Mouse (Mus musculus): Measurements from ENCODE around the gene Myl9. TPM values are rescaled to one million over a fixed set of nuclear protein-coding genes. Genes with fewer than 3 reads are reported as not detected.

Myl9 gene
- total RNA-seq, 2 experiments from 2014 or later: 391 to 523 TPM

DNA sequence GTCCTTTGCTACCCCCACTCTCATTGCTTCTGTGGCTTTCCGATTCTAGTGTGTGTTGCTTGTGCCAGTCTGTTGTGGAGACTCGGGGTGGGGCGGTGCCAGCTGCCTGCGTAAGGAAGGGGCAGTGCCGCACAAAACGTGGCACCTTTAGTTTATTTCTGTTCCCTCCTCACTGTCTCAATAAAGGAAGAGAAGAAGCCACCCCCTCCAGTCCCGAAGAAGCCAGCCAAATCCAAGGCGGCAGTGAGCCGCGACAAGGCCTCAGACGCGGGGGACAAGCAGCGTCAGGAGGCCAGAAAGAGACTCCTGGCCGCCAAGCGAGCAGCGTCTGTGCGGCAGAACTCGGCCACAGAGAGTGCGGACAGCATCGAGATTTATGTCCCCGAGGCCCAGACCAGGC is 12.7 kb upstream of the Myl9 start:
- intact Hi-C loops (cut with DNase I): loop anchor here (5.0 kb wide), 1 partner anchor 40 kb away; no protein-coding TSS in a partner anchor

DNA sequence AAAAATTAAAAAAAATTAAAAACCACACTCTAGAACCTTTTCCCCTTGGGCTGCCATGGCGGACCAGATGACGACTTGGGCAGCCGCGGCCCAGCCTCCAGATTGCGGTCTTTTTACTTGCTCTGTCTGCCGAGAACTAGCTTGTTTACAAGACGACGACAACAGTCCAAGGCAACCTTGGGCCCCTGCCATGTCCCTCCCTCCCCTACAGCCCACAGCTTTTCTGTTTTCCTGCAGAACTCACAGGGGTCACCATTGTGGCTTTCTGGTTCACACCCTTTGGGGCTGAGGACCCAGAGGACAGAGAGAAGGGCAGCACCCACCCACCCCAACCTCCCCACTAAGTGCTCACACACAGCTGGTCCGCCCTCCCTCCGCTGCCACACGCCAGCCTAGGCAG is 12.1 kb upstream of the Myl9 start:
- intact Hi-C loops (cut with DNase I): loop anchor here (5.0 kb wide), 1 partner anchor 41 kb away; no protein-coding TSS in a partner anchor

More for the DNA sequence above, 12.7 kb upstream of the Myl9 start:
- DNase-seq: no peak

DNA sequence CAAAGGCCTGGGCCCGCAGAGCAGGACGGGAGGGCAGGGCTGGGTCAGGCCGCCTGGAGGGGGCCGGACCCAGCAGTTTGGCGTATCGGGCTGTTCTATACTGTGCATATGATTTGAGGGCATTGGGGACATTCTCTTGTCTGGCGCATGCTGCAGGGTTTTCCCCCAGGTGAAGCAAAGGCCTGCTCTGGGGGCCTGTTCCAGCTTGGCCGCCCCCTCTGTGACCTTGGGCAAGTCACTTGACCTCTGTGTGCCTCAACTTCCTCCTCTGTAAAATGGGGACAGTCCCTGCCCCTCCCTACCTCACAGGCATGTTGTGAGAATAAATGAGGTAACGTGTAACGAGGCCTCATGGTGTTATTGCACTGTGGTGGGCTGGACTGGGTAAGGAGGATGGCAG is 11.2 kb upstream of the Myl9 start:
- no peak for DNase-seq
- intact Hi-C loops (cut with DNase I): loop anchor here (5.0 kb wide), 1 partner anchor 42 kb away; no protein-coding TSS in a partner anchor

More for the DNA sequence above, 12.1 kb upstream of the Myl9 start:
- DNase-seq: peak; percentile 61 to 66

DNA sequence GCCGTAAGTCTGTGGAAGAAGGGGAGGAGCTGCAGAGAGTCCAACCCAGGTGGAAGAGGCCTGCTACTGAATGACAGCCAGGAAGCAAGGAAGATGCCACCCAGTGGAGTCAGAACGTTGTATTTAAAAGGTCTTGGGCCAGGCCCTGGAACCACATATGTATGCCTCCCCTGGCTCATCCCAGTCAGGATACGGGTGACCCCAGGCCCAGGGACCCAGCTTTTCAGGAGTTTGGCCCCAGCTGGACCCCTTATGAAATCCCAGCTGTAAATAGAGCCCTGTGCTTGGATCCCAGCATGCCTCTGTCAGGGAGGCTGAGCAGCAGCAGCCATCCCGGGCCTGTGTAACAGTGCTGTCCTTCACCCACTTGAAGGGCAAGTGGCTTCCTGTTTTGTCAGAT is 10.5 kb upstream of the Myl9 start:
- DNase-seq: no peak
- intact Hi-C loops (cut with DNase I): loop anchor here (5.0 kb wide), 1 partner anchor 42 kb away; no protein-coding TSS in a partner anchor

DNA sequence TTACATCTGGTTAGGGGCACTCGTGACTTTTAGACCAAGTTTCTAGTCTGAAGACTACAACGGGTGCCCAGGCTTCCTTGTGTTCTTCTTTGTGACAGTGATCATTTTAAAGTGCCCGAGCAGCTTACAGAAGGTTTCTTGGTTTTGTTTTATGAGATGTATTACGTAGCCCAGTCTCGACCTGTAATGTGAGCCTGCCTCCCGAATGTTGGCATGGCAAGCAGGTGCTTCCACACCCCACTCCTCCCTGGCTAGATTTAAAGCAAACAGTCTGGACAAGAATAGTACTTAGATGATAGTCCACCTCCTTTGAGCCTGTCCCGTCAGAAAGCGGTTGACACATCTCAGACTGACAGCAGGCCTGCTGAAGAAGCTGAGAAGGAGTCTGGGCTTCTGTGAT is 9.6 kb upstream of the Myl9 start:
- intact Hi-C loops (cut with DNase I): no loop called here
- DNase-seq: no peak

DNA sequence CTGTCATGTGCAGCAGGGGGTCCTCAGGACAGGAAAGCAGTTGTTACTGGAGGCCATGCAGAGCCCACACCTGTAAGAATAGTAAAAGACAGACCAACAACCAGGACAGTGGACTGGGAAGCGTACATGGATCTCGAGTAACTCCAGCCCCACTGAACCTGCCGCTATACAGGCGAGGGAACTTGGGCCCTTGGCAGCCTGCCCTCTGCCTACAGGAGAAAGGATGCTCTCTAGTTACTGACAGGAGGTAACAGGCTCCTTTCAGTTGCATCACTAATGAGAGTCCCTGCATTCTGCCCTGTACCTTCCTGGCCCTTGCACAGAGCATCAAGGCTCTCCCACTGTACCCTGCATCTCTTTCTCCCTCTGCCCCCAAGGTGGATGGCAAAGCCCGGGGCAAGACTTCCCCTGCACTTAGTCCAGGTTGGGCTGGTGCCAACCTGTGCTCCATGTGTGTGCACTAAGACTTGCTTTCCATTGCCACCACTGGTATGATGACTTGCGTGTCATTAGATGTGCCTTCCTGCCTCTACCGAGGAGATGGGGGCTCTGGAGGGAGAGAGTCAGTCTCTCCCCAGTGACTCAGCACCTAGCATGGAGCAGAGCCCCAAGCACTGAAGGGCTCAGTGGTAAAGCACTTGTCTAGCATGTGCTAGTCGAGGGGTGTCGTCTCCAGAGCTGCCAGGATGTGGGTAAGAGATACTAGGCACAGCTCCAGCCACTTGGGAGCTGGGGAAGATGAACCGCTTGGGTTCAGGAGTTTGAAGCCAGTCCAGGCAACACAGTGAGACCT is 8.8 kb upstream of the Myl9 start:
- no peak for DNase-seq
- intact Hi-C loops (cut with DNase I): no loop called here

DNA sequence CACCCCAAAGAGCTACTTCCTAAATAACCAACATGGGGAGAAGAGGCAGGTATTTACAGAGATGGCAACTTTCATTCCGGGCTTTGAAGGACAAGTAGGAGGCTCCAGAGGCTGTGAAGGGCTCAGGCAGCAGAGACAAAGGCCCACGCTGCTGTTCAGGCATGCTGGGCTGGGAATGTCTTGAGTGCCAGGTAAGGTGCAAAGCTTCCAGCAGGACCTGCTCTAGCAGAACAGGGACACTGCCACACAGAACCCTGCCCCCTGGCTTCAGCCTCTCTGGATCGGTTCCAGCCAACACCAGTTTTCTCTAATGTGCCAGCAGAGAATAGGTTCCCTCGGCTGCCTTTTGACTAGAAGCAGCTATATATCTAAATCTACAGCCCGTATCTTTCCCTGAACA is 8.1 kb upstream of the Myl9 start:
- DNase-seq: no peak
- intact Hi-C loops (cut with DNase I): no loop called here

DNA sequence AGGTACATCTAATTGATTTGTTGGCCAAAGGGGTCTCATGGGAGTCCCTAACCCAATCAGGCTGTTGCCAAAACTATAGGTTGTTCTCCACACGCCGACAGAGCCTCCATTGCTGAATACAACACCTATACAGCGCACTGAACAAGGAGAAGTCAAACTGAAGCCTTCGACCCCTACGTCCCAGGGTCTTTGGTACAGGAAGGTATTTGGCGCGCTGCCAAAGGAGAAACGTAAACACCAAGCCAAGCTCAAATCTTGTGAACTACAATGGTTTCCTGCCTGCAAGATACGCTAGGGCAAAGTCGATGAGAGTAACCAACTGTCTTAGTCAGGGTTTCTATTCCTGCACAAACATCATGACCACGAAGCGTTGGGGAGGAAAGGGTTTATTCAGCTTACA is 5.9 kb upstream of the Myl9 start:
- DNase-seq: no peak
- intact Hi-C loops (cut with DNase I): no loop called here

DNA sequence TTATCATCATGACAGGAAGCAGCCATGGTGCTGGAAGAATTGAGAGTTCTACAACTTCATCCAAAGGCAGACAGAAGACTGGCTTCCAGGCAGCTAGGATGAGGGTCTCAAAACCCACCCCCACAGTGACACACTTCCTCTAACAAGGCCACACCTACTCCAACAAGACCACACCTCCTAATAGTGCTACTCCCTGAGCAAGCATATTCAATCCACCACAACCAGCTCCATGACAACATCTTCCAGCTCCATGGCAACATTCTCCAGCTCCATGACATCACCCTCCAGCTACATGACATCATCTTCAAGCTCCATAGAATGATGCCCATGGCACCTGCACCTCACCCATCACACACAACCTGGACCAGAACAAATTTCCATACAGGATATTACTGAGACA is 1.8 kb upstream of the Myl9 start:
- DNase-seq: no peak
- intact Hi-C loops (cut with DNase I): no loop called here

DNA sequence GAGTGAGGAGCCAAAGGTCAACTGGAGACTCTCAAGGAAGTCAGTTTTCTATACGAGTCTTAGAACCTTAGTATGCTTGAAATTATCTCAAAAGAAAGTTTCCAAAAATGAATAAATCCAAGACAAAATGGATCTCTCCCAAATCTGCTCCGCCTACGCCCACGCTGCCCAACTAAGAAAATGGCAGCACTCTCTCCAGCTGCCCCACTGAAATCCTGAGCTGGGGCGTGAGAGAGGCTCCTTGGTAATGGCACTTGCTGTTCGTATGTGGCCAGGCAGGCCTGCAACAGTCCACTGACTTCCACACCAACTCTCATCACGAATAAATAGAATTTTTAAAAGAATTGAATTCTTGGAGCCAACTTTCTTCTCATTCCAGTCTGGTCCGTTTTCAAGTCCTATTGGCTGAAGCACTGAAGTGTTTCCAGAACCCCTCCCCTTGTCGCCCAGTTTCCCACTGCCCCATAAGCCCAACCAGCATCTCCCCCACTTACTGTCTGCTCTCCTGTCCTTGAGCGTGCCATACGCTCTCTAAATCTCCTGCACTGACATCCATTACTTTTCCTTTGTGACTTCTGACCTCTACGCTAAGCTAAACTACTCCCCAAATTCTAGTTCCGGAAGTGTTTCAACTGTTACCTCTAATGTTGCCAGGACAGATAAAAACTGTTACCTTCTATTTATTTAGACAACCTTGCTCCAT is 1.0 kb upstream of the Myl9 start:
- peak in 1 of 2 experiments; percentile 27 for DNase-seq
- intact Hi-C loops (cut with DNase I): no loop called here

DNA sequence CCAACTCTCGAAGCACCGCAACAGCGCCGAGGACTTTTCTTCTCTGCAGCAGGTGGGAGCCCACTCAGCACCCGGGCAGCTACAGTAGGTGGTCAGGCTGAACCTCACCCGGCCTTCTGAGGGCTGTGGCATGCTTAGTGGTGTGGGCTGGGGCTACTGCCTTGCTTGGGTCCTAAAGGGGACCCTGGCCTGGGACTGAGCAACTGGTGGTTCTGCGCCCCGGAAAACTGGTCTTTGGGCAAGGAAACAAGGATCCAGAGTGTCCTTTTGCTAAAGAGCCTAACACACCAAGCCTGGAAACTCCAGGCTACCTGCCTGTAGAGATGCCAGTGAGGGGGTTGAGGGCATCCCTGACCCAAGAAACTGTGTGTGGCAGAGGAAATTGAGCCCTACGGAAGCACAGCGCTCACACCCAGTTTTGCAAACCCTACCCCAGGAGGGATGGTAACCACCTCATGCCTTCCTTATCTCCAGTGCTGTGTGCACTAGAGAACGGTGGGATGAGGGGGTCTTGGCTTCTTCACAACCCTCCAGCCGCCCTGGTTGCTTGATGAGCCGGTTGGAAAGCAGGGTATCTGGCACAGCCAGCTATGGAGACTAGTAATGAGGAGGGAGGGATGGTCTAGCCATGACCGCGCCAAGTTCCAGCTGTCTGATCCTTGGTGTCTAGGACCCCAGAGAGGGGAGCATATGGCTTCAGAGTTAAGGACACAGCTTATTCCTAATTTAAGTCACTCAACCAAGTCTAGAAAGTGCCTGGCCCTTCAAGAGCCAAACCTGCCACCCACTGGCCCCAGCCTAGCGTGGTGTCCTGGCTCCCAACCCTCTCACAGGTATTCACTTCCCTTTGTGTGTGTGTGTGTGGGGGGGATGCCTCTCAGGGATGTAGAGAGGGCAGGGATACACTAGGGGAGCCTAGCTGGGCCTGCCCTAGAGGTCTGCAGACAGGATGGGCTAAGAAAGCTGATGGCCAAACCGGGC is 525 bp downstream of the Myl9 start:
- intact Hi-C loops (cut with DNase I): no loop called here
- DNase-seq: peak in 1 of 2 experiments; percentile 9

DNA sequence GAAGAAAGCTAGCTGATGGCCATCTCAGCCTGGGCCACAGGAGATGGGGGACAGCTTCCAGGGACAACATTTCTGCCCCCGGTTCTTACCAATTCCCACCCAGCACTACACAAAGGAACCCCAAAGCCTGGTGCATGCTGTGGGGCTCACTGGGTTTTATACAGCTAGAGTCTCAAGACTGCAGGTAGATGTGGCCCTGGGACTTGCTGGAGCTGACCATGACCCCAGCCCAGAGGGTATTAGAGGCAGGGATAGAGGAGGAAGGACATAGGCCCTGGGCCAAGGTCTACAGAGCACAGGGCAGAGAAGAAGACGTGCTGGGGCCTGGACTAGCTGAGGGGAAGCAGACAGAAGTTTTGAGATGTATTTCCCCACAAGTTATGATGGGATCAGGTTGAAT is 1.7 kb downstream of the Myl9 start:
- intact Hi-C loops (cut with DNase I): no loop called here
- DNase-seq: no peak

DNA sequence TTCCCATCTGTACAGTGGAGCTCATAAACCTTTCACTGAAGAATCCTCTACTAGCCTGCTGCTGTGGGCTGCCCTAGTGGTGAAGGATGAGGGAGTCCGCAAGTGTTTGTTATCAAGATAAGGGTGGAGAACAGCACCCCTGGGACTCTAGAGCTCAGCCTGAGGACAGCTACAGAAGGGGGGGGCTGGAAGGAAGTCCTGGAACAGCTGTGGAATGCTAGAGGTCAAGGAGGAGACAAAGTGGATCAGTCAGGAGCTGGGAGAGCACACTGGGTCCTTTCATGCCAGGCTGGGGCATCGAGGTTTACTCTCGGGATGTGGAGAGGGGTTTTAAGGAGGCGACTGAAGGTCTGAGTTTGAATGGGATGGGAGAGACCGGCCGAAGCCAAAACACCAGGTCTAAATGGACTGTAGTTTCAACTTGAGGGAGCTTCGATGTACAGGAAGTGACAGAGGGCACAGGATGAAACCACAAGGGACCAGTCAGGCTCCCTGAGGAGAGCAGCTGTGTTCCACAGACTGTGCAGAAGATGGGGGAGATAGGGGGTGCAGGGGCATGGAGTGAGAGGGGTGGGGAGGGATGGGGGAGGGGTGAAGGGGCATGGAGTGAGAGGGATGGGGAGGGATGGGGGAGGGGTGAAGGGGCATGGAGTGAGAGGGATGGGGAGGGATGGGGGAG is 2.2 kb downstream of the Myl9 start:
- DNase-seq: peak; percentile 53 to 58

DNA sequence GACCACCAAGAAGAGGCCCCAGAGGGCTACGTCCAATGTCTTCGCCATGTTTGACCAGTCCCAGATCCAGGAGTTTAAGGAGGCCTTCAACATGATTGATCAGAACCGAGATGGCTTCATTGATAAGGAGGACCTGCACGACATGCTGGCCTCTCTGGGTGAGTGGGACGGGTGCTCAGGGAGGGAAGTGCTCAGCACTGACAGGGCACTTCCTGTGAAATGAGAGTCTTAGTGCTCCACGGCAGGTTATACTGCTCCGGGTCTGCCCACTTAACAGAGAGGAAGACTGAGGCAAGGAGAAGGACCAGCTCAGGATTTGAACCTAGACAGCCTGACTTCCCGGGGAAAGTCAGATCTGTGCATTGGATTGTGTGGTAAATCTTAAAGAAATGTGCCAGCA is 3.4 kb downstream of the Myl9 start:
- intact Hi-C loops (cut with DNase I): no loop called here
- no peak for DNase-seq

More for the DNA sequence above, 2.2 kb downstream of the Myl9 start:
- intact Hi-C loops (cut with DNase I): no loop called here

DNA sequence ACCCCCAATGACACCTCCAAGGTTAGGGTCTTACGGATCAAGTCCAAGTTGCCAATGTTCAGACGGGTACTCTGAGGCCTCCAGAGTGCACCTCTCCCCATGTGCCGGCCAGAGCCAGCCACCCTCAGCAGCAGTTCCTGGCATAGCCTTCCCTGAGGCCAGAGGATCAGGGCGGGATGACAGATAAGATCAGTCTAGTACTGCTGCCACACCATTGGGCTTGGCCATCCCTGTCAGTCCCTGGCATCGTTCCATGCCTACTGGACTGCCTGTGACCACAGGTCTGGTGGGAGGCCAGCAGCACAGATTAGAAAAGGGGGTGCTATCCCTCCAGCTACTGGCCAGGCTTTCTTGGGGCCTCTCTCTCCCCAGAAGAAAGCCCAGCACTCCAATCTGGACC is 3.8 kb downstream of the Myl9 start:
- no peak for DNase-seq
- intact Hi-C loops (cut with DNase I): no loop called here

DNA sequence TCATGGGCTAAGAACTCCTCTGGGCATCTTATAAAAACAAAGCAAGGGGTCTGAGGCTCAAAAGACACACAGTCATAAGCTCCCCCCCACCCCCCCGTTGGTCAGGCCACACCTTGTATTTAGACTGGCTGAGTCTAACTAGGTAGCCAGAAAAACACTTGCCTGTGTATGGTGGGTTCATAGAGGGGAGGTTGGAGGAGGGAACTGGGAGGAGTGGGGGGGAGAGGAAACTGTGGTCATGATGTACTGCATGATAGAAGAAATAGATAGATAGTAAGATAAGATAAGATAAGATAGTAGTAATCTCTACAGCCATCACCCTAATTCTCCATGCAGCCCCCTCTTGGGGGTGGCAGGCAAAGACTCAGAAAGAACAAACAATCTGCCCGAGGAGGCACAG is 4.3 kb downstream of the Myl9 start:
- intact Hi-C loops (cut with DNase I): no loop called here
- no peak for DNase-seq

DNA sequence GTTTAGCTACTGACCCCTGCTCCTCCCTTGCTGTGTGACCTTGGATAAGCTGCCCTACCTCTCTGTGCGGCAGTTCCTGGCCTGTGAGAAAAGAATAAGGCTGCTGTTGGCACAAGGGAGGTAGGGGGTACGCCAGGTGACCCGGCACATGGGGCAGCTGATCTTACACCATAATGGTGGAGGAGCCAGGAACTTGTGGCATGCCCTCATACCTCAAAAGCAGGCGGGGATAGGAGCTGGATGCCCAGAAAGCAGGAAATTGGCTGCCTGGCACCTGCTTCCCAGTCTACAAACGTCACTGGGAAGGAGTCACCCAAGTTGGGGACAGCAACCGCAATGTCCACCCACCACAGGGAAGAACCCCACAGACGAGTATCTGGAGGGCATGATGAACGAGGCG is 4.9 kb downstream of the Myl9 start:
- intact Hi-C loops (cut with DNase I): no loop called here
- DNase-seq: no peak

DNA sequence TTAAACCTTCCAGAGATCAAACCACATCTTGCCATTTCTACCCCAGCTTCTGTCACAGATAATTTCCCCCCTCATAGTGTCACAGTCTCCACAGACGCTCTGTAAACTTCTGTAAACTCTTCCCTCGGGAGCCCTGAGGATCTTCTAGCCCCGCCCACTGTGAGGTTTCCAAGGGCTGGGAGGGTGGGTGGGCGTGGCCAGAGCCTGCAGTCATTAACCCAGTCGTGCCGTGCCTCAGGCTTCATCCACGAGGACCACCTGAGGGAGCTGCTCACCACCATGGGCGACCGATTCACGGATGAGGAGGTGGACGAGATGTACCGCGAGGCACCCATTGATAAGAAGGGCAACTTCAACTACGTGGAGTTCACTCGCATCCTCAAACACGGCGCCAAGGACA is 5.5 kb downstream of the Myl9 start:
- DNase-seq: peak in 1 of 2 experiments; percentile 32
- intact Hi-C loops (cut with DNase I): no loop called here

DNA sequence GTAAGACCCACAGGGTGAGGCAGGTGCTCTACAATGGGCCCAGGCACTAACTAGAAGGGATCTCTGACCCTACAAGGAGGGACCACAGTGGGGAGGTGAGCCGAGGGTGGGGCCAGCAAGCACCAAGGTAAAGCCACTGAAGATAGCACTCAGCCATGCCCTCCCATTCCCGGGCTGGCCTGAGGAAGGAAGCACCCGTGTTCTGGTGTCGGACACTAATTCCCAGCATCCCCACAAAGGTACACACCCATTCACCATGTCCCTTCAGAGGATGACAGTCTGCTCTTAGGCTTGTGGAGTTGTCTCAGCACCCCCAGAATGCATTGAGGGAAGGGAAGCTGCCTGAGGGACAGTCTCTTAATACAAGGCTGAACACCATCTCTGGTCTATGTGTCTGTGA is 6.1 kb downstream of the Myl9 start:
- DNase-seq: no peak
- intact Hi-C loops (cut with DNase I): no loop called here

DNA sequence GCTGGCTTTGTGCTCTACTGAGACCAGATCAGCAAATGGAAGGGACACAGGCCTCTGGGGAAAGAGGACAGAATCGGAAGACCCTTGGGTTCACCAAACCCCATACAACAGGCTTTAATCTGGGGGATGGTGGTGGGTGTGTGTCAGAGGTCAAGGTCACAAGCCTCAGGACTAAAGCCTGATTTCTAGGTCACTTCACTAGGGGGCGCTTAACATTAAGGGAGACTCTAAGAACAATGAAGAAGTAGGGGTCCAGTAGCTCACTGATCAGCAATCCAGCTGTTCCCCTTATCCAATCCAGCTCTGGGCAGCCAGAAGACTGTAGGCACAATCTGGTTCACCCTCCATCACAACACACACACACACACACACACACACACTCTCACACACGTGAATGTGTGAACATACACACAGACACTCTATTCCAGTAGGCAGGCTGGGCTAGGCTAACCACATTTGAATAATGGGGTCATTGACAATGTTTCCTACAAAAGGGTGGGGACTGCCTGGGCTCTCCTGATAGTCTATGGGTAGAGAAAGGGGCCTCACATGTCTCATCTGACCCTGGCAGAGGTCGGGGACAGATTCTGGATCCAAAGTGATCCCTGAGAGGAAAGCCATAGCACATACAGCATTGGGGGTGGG is 6.7 kb downstream of the Myl9 start:
- intact Hi-C loops (cut with DNase I): no loop called here

More for the DNA sequence above, 6.7 kb downstream of the Myl9 start:
- peak in 1 of 2 experiments; percentile 15 for DNase-seq
